Mouse (Mus musculus) erythroblast, embryonic 14.5 days (primary cell): ENCODE measurements at regions not wholly inside any gene's neighbourhood (a gene's known extent, or its start where the extent isn't known, plus 50 kb on each side); places are given as distances from the start of the nearest gene placed in this dataset.

ENCODE experiments used
- H3K27me3 ChIP-seq: 2 replicates; pipeline ENCODE4 v1.6.1; 2012; ENCODE audit warnings: inconsistent platforms; ENCODE audit not compliant: control insufficient read depth
- H3K36me3 ChIP-seq: 2 replicates; pipeline ENCODE4 v1.6.1; 2012; ENCODE audit warnings: mild to moderate bottlenecking, inconsistent platforms; ENCODE audit not compliant: control insufficient read depth
- H3K4me1 ChIP-seq: 2 replicates; pipeline ENCODE4 v1.6.1; 2012; ENCODE audit warnings: inconsistent platforms; ENCODE audit not compliant: control insufficient read depth
- H3K4me3 ChIP-seq: replicated peaks from 2 replicates; pipeline ENCODE3; 2012; ENCODE audit warnings: moderate library complexity, mild to moderate bottlenecking, inconsistent platforms
- H3K9me3 ChIP-seq: 2 replicates; pipeline ENCODE4 v1.6.1; 2012; ENCODE audit warnings: low read length, inconsistent platforms, mixed read lengths; ENCODE audit not compliant: control insufficient read depth
- GATA1 ChIP-seq: IDR thresholded peaks from 2 replicates; pipeline ENCODE4 v1.6.1; 2012; ENCODE audit warnings: low read length, inconsistent platforms, mixed read lengths
- TAL1 ChIP-seq: IDR thresholded peaks from 3 replicates; pipeline ENCODE4 v1.6.1; 2012; ENCODE audit warnings: low read length, inconsistent platforms, mixed read lengths

DNA sequence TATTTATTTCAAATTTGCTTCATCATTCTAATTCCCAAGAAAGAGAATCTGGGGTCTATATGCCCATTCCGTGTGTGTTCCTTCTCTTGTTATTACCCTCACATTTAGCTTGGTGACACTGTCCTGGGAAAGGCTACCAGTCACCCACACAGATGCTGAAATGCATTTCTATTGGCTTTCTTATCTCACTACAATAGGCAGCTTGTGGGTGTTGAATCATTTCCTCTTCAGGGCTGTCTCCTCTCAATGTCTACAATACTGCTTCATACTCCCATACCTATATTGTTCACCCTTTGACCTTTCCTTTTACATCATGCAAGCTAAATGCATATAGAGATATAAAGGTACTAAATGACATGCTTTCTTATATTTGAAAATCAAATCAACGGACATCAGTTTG lies 82.7 kb upstream of the Adarb2 start:
- no peak overlapping the region for H3K4me3 ChIP-seq
- H3K9me3 ChIP-seq: no peaks in the 10 kb centered on the region
- TF ChIP-seq TAL1: no peak
- TF ChIP-seq GATA1: no peak
- no peaks in the 10 kb centered on the region for H3K4me1 ChIP-seq
- no peaks in the 10 kb centered on the region for H3K27me3 ChIP-seq
- H3K36me3 ChIP-seq: no peaks in the 10 kb centered on the region

DNA sequence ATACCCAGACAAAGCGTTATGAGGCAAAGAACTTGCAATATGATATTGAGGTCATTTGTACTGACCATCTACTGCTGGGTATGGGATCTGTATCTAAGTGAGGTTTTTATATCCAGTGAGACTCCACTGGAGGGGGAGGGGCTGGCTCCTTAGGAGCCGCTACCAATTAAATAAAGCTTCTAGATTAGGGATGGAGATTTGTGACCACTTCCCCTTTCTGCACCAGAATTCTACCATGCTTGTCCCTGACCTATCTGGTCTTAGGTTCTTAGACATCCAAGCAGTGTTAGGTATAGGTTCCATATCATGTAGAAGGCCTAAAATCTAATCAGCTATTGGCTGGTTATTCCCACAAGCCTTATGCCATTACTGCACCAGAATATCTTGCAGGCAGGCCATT lies 67.9 kb upstream of the Adarb2 start:
- no peaks in the 10 kb centered on the region for H3K9me3 ChIP-seq
- no peaks in the 10 kb centered on the region for H3K27me3 ChIP-seq
- no peaks in the 10 kb centered on the region for H3K36me3 ChIP-seq
- H3K4me1 ChIP-seq: no peaks in the 10 kb centered on the region
- TF ChIP-seq GATA1: no peak
- TF ChIP-seq TAL1: no peak
- H3K4me3 ChIP-seq: no peak overlapping the region

DNA sequence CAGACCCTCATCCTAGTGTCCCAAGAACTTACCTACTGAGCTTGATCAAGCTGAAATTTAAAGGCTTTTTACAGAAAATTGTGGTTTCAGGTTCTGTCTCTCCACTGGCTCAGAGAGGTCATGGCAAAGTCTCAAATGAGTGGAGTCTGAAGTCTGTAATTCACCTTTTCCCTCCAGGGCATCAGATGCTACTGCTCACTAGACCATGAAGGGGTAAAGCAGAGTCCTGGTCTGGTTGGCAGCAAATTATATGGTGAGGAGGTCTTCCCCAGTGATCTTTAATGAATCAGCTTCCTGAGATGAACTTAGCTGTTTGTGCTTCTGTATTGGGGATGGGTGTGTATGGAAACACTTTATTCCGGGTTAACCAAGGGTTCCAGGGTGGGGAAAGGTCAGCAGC lies 63.3 kb upstream of the Adarb2 start:
- no peak overlapping the region for H3K4me3 ChIP-seq
- H3K36me3 ChIP-seq: no peaks in the 10 kb centered on the region
- no peaks in the 10 kb centered on the region for H3K27me3 ChIP-seq
- no peaks in the 10 kb centered on the region for H3K4me1 ChIP-seq
- no peaks in the 10 kb centered on the region for H3K9me3 ChIP-seq
- TF ChIP-seq TAL1 (no peak), GATA1 (no peak)

DNA sequence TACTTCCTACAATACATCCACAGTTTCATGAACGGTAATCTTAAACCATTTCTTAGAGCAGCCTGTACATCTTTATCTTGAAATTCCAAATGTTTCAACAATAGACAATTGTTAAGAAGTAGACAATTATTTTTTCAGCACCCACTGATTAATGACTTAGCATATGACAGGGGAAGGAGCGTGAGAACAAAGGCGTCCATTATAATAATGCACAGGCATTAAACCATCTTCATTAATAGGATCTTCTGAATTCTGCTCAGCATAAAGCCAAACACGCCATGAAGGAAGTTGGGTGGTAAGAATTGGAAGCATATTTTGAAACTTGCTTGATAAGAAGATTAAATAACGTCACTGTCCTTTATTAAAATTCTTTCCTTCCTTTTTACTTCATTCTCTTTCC lies 50.5 kb upstream of the Adarb2 start:
- Histone ChIP-seq H3K9me3 (0 out of 2 replicates have a peak, but pooled peaks cover 2% of the 10 kb centered on the region), H3K4me3 (no peak overlapping the region), H3K36me3 (no peaks in the 10 kb centered on the region), H3K4me1 (no peaks in the 10 kb centered on the region), H3K27me3 (no peaks in the 10 kb centered on the region)
- TF ChIP-seq GATA1: no peak
- no peak for TF ChIP-seq TAL1
